Mouse (Mus musculus) megakaryocyte, embryonic 14.5 days (primary cell): ENCODE results near the gene Serp2.

ENCODE experiments used
- FLI1 ChIP-seq: IDR thresholded peaks from 2 replicates; pipeline ENCODE4 v1.6.1; 2012; ENCODE audit warnings: low read length, inconsistent platforms, mixed read lengths
- GATA1 ChIP-seq: IDR thresholded peaks from 3 replicates; pipeline ENCODE4 v1.6.1; 2012; ENCODE audit warnings: mixed read lengths, low read length, inconsistent platforms, borderline replicate concordance

DNA sequence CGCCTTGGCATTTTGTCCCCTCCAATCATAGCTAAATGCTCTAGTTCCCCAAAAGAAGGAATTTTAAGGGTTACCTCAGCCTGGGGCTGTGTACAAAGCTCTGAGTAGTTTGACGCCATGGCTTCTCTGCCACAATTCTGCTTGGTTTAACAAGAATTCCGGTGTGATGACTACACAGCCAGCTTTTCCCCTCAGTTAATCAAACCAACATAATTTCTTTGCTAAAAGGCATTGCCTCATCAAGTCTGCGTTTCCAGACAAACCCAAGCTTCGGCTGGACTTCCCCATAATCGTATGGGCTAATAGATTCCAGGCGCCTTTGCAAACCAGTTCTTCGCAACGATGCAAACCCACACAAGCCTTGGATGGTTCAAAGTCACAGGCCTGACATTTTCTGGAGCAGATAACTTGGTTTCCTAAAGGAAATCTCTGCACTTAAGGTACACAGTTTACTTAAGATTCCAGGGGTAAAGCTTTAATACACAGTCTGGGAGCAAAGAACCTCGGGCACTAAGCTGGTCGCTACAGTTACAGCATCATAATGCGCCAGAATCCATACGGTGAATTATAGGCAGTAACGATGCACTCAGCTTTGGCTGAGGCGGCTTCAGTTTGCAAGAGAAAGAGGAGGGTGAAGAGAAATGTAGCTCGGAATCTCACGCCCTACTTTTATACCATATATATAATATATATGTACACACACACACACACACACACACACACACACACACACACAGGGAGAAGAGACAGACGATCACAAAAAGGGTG, 1.2 kb downstream of the Serp2 start:
- TF ChIP-seq GATA1 (no peak), FLI1 (no peak)
